Mouse (Mus musculus): ENCODE data around the gene Atxn1. TPM values are rescaled to one million over a fixed set of nuclear protein-coding genes. Genes with fewer than 3 reads are reported as not detected.

Gene Atxn1
- total RNA-seq, 4 experiments from 2014 or later: 135 to 195 (median 160) TPM

DNA sequence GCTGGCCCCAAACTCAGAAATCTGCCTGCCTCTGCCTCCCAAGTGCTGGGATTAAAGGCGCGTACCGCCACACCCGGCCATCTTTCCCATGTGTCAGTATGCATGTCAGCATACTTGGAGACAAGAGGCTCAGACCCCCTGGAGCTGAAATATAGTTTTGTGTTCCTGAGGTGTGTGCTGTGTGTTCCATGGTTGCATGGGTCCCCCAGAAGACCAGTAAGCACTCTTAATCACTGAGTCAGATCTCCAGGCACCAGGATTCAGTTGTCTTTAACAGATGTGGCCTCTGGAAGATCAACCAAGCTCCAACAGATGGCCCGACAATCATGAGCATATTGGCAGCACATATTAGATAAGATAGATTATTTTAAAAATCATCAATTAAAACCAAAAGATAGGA lies 62.4 kb downstream of the Atxn1 start:
- DNase-seq (ENCODE audit: low spot score in 2 of 2): no peak

DNA sequence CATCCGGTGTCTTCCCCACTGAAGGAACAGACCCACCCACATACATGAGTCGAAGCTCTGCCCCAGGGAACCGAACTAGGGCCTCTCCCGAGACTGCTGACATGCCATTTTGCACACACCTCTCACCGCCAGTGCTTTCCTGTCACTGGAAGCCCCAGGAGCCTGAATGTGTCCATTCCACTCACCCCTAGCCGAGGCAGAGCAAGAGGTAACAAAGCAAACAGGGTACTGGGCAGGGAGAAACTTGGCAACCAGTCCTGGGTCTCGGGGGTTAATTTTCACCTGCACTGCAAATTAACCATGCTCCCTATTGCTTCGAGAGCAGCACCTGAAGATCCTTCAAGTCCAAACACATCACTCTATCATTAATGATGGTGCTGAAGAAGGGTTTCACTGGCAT lies 64.0 kb downstream of the Atxn1 start:
- no peak for DNase-seq (ENCODE audit: low spot score in 2 of 2)

DNA sequence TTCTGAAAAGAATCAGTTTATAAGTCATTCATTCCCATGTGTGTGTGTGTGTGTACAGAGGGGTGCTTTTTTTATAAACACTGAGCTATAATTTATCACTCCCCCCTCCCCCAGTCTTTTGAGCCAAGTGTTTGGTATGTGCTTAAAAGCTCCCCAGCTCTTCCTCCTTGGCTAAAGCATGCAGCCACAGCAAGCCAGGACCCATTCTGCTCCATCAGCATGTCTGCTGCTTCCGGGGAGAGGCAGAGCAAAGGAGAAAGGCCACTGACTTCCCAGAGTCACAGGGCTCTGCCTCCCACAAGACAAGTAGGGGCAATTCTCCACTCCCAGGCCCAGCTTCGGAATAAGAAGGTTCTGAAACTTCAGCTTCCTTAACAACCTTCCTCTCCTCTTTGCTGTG lies 67.2 kb downstream of the Atxn1 start:
- no peak for DNase-seq (ENCODE audit: low spot score in 2 of 2)

DNA sequence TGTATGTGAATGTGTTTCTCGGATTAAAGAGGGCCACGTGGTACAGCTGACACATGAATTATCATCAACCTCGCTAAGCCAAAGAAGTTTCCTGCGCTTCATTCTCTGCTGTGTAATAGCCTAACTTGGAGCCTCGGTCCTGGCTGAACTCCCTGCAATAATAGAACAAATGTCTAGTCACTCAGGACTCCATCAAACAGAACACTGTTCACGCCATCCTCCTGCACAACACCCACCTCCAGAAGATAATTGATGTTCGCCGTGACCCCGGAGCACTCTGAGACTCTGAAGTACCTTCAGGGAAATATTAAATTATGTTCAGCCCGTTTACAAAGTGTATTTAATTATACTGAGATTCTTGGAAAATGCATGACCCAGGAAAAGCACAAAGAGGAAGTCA lies 70.0 kb downstream of the Atxn1 start:
- no peak for DNase-seq (ENCODE audit: low spot score in 2 of 2)

DNA sequence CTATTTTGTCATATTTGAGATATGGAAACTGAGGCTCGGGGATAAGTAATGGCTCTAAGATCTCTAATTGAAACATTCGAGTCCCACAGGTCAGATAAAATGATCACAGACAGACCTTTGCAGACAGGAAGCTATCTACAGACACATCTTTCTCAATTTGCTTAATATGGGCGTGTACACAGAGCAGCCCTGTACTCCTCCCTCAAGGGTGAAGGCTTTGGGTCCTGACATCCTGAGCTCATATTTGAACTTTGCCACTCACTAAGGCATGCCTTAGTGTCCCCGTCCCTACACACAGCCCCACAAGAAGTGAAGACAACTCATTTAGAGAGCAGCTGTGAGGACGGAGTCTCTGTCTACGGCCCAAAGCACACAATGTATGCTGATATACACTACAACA lies 70.6 kb downstream of the Atxn1 start:
- no peak for DNase-seq (ENCODE audit: low spot score in 2 of 2)

DNA sequence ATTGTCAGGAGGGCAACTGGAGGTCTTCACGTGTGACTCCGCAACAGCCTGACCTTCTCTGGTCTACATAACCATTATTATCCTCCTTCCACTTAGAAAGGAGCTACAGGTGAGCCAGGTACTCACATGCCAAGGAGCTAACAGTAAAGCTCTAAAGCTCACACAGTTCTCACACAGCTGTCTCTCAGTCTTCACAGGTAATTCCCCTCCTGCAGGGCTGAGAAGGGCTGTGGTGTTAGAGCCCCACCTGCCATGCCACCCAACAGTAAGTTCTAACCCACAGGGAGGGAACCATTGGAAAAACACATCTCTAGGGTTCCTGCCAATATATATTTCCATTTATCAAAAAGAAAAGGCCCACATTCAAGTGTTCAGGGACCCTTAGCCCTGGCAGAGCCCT lies 73.7 kb downstream of the Atxn1 start:
- no peak for DNase-seq (ENCODE audit: low spot score in 2 of 2)

DNA sequence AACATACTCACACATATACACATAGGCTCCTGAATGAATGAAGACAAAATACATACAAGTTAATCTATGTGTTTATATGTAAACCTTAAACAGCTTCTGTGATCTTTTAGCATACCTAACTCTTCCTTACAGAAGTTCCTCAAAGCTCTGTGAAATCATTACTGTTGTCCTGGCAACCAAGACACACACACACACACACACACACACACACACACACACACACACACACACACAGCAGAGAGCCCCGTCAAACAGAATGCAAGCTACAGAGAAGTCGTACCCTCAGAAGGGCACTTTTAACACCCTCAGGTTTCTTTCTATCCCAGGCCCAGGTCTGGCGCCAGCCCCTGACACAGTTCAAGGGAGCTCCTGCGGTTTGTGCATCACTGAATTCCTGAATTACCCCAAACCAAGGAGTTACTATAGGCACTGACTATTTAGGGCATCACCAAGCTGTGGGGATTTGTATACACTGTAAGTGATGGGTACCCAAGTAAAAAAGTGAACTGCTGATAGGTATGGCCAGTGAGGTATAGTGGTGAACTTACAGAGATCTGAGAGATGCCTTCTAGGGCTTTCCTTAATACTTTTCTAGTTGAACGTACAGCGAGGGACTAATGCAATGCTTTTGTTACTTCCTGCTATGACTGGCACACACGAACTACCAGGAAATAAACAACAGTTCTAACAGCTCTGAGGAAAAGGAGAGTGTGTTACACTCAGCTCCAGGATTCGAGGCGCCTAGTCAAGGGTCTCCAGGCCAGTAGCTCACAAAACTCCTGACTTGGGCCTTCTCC lies 75.7 kb downstream of the Atxn1 start:
- DNase-seq (ENCODE audit: low spot score in 2 of 2): no peak

DNA sequence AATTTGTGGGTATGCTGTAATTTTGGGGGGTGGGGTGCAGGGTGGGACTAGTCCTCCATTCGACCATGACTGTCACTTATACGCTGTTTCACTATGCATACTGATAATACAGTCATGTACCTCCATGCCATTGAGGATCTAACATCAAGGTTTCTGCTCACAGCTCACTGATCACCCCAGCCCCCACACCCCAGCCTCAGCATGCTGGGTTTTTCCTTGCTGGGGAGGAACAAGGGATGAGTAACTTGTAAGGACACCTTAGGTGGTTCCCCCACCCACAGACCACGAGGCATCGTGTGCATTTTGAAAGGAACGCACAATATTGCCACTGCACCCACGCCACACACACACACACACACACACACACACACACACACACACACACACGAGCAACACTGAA lies 79.9 kb downstream of the Atxn1 start:
- DNase-seq (ENCODE audit: low spot score in 2 of 2): peak in 1 of 2 experiments; percentile 38

DNA sequence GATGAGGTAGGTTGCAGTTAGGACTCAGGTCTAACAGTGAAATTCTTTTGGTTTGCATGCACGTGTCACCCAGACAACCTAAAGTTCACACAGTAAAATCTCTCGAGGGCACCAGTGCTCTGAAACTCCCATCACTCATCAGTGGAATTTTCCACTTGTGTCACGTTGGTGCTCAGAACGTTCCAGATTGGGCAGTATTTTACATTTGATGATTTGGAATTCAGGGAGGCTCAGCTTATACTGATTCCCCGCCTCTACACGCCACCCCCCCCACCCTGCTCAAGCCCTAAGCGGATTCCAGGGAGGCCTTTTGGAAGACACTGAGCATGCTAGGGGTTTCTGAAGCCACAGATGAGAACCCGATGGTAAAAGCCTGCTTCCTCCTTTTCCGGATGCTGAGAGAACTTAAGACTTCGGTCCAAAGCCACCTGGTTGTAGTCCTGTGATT lies 81.0 kb downstream of the Atxn1 start:
- no peak for DNase-seq (ENCODE audit: low spot score in 2 of 2)

DNA sequence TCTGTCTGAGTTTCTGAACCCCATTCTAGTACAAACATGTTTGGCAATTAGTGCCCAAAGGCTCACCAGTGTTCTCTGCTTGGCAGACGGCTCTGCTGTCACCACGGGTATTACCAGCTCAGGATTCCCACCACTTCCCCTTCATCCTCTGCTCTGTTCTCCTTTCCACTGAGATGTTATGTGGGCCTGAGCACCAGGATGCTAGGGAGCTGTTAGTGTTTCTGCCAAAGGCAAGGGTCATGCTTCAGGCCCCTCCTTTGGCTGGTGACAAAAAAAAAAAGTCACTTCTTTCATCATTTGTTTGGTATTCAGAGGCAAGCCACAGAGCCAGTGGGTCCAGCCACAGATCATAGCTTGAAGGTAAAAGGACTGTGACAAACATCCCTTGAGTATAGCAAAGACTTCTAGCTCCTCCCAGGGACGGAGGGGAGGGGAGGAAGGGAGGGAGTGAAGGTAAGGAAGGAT lies 81.8 kb downstream of the Atxn1 start:
- no peak for DNase-seq (ENCODE audit: low spot score in 2 of 2)

DNA sequence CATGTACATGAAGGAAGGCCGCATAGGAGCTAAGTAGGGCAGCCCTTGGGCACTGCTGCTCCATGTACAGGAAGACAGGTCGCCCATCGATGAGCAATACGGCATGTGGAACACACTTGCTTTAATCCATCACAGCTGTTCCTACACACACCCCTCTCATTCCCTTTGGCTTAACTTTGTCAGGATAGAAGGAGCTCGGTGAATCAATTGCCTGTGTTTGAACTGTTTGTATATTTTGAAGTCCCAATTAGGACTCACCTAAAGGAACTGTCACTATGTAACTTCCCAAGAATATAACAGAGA lies 84.3 kb downstream of the Atxn1 start:
- no peak for DNase-seq (ENCODE audit: low spot score in 2 of 2)

DNA sequence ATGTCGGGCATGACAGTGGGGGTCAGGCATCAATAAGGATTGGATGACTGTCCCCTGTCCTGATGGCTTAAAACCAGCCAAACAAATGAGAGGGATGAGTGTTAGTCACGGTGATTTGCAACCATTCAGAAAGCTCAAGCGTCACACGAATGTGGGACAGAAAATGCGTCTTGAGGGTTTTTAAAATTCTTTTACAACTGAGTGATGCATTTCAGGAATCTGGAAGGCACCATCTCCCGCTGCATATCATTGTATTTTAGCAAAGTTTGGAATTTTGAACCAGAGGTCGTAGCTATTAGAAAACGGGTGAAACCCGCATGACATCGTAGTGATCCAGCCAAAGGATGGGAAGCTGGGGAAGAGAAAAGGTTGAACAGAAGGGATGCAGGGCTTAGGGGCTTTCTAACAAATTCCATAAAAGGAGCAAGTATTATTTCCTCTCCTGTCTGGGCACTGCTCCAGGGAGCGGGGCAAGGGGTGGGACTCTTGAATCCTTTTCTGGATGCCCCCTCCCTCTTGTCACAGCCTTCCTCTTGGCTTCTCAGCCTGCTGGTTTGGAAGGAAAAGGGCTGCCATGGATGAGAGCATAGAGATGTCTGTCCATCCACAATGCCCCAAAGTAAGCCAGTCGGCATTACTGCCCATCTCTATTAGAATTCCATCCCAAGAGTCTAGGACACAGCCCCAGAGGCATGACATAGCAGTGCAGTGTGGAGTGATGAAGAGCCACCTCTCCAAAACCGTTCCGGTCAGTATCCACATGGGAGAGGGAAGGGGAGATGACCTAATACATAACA lies 84.9 kb downstream of the Atxn1 start:
- DNase-seq (ENCODE audit: low spot score in 2 of 2): no peak

DNA sequence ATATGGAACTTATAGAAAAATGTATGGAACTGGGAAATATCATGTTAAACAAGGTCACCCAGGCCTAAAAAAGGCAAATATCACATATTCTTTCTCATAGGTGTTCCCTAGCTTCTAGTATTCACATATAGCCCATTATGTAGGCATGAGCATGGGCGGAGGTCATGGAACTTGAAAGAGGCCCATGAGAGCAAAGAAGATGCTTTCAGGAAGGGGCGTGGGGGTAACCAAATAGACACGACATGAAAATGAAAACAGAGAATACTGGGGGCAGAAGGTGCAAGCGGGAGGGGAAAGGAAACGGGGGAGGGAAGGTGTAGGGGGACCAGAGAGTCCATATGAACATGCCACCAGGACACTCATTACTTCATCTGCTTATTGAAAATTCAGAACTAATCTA lies 87.9 kb downstream of the Atxn1 start:
- no peak for DNase-seq (ENCODE audit: low spot score in 2 of 2)

DNA sequence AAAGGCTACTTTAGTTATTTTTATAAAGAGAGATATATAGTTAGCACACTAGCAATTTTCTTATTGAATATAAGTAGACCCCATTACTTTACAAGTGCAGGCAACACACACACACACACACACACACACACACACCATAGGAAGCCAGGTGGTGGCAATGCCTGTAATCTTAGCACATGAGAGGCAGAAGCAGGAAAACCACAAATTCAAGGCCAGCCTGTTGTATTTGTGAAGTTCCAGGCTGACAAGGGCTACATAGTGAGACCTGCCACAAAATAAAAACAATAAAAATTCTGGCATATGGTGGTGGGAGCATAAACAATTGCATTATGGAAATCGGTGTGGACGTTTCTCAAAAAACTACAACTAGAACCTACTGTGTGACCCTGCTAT lies 88.4 kb downstream of the Atxn1 start:
- DNase-seq (ENCODE audit: low spot score in 2 of 2): no peak

DNA sequence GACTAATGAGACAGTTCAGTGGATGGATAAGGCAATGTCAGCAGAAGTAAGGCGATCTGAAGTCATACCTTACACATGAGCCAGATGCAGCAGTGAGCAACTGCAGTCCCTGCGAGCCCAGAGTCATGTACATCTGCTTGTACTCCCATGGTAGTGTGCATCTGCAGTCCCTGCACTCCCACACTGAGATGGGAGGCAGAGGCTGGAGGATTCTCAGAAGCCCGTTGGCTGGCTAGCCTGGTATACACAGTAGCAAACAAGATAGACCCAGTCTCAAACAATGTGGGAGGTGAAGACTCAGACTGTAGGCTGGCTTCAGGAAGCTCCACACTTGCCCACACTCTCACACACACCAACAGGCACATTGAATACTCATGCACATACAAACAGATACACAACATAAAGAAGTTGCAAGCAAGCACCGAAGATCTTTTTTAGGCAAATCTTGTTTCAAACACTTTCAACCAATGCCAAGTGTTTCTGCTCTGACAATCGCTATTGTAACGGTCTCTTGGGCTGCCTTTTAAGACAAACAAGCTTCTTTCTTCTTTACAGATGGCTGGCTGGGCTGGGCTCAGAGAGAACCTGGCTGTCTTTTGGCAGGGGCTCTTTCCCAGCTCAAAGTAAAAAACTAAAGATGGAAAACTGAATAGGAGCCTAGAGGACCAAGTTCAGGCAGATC lies 89.0 kb downstream of the Atxn1 start:
- peak in 1 of 2 experiments; percentile 61 for DNase-seq (ENCODE audit: low spot score in 2 of 2)

DNA sequence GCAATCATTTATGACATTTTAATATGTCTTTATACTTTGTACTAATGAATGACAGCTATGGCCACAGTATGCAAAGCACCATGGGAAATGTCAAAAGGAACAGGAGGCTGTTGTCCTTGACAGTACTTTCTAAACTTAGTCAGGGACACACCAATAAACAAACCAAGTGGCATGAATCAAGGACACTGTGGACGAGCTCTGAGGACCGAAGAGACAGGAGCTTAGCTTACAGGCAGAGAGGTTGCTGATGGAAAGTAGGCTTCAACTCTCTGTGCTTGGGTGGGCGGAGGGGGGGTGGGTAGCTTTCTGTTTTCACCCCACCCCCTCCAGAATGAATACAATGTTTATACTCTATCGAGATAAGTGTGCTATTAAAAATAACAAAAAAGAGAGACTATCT lies 90.6 kb downstream of the Atxn1 start:
- DNase-seq (ENCODE audit: low spot score in 2 of 2): no peak

DNA sequence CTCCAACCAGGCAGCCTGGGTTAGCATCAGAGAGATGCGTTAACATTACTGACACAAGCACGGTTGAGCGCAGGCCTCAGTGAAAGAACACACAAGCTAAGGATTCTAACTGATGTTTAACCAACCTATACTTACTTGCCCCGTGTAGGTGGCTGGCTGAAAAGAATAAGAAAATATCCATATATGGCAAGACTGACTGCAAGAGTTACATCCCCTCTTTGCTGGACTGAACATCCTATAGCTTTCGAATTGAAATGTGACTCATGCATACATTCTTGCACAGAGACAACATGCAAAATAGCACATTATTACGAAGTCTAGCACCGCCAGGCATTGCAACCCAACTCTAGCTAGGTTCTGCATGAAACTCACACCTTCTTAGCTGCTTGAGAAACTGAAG lies 91.8 kb downstream of the Atxn1 start:
- DNase-seq (ENCODE audit: low spot score in 2 of 2): no peak

DNA sequence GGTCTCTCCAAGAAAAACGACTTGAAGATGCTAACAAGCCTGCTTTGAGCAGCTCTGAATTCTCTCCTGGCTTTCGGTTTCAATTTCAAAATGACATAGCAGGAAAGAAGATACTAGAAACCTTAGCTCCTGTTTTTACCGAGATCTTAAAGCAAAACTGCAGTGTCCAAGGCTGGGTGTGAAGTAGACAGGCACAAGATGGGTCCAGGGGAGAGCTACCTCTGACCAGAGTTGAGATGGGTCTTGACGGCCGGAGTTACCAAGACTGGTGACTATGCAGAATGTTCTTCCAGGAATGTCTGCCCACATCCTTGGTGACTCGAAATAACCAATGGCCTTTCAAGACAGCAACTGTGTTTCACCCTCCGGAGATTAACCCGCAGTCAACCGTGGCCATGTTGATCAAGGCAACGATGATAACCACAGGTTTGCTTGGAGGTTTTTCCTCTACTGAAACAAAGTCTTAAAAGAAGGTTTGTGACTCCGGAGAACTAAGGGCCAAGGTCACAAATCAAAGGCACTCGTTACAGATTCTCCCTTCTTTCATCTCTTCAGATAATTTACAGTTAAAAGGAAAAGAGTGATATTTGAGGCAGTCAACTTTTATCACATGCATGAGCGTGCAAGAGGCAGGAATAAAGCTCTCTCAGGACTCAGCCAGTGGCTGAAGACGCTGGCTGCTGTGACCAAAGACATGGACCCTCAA lies 92.6 kb downstream of the Atxn1 start:
- DNase-seq (ENCODE audit: low spot score in 2 of 2): no peak

DNA sequence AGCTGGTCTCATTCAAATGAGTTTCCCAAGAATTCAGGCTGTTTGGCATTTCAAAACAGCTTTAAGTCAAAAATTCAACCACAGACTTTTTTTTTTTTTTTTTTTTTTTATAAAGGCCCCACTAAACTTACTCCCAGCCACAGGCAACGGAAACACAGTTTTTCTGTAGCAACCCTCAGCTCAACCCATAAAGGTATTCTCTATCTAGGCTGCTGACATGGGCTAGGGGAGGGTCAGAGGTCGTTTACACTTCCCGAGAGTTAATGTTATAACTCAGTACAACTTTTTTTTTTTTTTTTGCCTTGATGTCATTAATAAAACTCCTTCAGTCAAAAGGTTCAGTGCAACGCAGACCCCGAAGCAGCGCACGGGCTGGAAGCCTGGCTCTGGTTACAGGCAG lies 93.3 kb downstream of the Atxn1 start:
- no peak for DNase-seq (ENCODE audit: low spot score in 2 of 2)

DNA sequence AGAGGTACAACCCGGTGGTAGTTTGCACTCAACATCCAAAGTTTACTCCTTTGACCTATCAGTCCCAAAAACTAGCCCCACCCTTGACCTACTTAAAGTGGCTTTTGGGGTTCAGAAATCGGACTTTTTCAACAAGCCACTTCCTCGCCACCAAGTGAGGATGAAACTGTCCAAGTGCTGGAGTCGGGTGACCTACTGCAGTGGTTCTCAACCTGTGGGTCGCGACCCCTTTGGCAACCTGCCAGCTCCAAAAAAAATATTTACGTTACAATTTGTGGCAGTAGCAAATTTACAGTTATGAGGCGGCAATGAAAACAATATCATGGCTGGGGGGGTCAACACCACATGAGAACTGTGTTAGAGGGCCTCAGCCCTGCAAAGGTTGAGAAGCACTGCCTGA lies 95.9 kb downstream of the Atxn1 start:
- no peak for DNase-seq (ENCODE audit: low spot score in 2 of 2)

DNA sequence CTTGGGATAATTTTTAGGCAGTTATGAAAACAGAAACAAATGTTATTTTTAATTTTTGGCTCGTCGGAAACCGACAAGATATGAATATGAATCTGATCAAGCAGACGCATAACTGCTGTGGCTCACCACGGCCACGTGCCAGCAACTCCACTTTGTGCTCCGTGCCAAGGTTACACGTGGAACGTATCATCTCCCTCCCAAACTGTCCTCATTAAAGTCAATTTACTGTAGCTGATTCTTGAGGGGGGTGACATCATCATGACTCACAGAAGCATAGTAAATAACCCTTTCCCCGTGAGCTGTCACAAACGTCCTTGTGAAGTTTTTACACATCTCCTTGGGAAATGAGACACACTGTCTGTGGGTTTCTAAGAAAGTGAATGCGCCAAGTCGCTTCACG lies 97.5 kb downstream of the Atxn1 start:
- peak in 1 of 2 experiments; percentile 33 for DNase-seq (ENCODE audit: low spot score in 2 of 2)
